Mouse (Mus musculus) WW6 (cell line): Measurements from ENCODE around the gene Srsf3.

Experiments used
- DNase-seq: peaks from one replicate; pipeline ENCODE4 v3.0.0-alpha.2; 2013; ENCODE audit warnings: low read depth, low spot score

Gene Srsf3

GRCm38 (mm10) chr17:29086916-29087315, 54.5 kb downstream of the Srsf3 start:
- no peak for DNase-seq

- no peak for DNase-seq
Measured at GRCm38 (mm10) chr17:29090776-29091175, 58.3 kb downstream of the Srsf3 start, which contains the start of gene Cdkn1a. Gene Cdkn1a (plus strand): TSS chr17:29090976.

- DNase-seq: no peak
Measured at GRCm38 (mm10) chr17:29091348-29091944, 59.0 kb downstream of the Srsf3 start.

GRCm38 (mm10) chr17:29092497-29092896, 60.1 kb downstream of the Srsf3 start:
- no peak for DNase-seq
